Mouse (Mus musculus): Measurements from ENCODE around the gene Carmil1.

Carmil1 gene

GRCm38 (mm10) chr13:24104016-24104415, 176.6 kb downstream of the Carmil1 start:
- no peak for DNase-seq (ENCODE audit: low read depth)

GRCm38 (mm10) chr13:24103152-24103551, 177.4 kb downstream of the Carmil1 start:
- DNase-seq (ENCODE audit: low read depth) = no peak

GRCm38 (mm10) chr13:24102256-24102655, 178.3 kb downstream of the Carmil1 start:
- DNase-seq (ENCODE audit: low read depth) = no peak

GRCm38 (mm10) chr13:24101157-24102130, 179.2 kb downstream of the Carmil1 start:
- no peak for DNase-seq (ENCODE audit: low read depth)

- DNase-seq (ENCODE audit: low read depth) = no peak
These were observed 180.0 kb downstream of the Carmil1 start for GRCm38 (mm10) chr13:24100516-24101094.

- no peak for DNase-seq (ENCODE audit: low read depth)
These were observed 184.0 kb downstream of the Carmil1 start for GRCm38 (mm10) chr13:24096573-24096972.

- no peak for DNase-seq (ENCODE audit: low read depth)
These were observed 185.6 kb downstream of the Carmil1 start for GRCm38 (mm10) chr13:24094825-24095547.

- no peak for DNase-seq (ENCODE audit: low read depth)
These were observed 187.5 kb downstream of the Carmil1 start for GRCm38 (mm10) chr13:24093108-24093507.

- DNase-seq (ENCODE audit: low read depth) = no peak
These were observed 188.5 kb downstream of the Carmil1 start for GRCm38 (mm10) chr13:24092073-24092472.

GRCm38 (mm10) chr13:24082153-24082552, 198.4 kb downstream of the Carmil1 start:
- no peak for DNase-seq (ENCODE audit: low read depth)

GRCm38 (mm10) chr13:24081698-24082097, 198.9 kb downstream of the Carmil1 start:
- DNase-seq (ENCODE audit: low read depth) = no peak

- no peak for DNase-seq (ENCODE audit: low read depth)
These were observed 208.0 kb downstream of the Carmil1 start for GRCm38 (mm10) chr13:24072588-24072987.

- no peak for DNase-seq (ENCODE audit: low read depth)
These were observed 213.0 kb downstream of the Carmil1 start for GRCm38 (mm10) chr13:24067553-24067952.

- DNase-seq (ENCODE audit: low read depth) = no peak
These were observed 215.1 kb downstream of the Carmil1 start for GRCm38 (mm10) chr13:24065536-24065935.

GRCm38 (mm10) chr13:24062770-24063169, 217.8 kb downstream of the Carmil1 start:
- DNase-seq (ENCODE audit: low read depth) = no peak

- DNase-seq (ENCODE audit: low read depth) = no peak
These were observed 225.3 kb downstream of the Carmil1 start for GRCm38 (mm10) chr13:24055072-24055869.

- no peak for DNase-seq (ENCODE audit: low read depth)
These were observed 229.1 kb downstream of the Carmil1 start for GRCm38 (mm10) chr13:24051496-24051895.

- DNase-seq (ENCODE audit: low read depth) = no peak
These were observed 230.3 kb downstream of the Carmil1 start for GRCm38 (mm10) chr13:24050330-24050729.

GRCm38 (mm10) chr13:24049267-24050034, 231.1 kb downstream of the Carmil1 start:
- DNase-seq (ENCODE audit: low read depth) = no peak

- DNase-seq (ENCODE audit: low read depth) = no peak
These were observed 232.0 kb downstream of the Carmil1 start for GRCm38 (mm10) chr13:24048611-24049010.

- DNase-seq (ENCODE audit: low read depth) = no peak
These were observed 235.3 kb downstream of the Carmil1 start for GRCm38 (mm10) chr13:24045271-24045670.

Measured in induced T-regulatory cell, adult 2 months (primary cell).